Mouse (Mus musculus) liver, embryonic 14.5 days (tissue): Measurements from ENCODE around the gene Mecom.

ENCODE experiments used
- CTCF ChIP-seq: IDR thresholded peaks from 2 replicates; pipeline ENCODE4 v1.5.1; 2016; ENCODE audit warnings: antibody characterized with exemption, low read depth, control low read depth
- EP300 ChIP-seq: IDR thresholded peaks from 2 replicates; pipeline ENCODE4 v1.6.1; 2016; ENCODE audit warnings: antibody characterized with exemption, low read depth

GRCm38 (mm10) chr3:30379301-30379700 is 168.5 kb downstream of the Mecom start:
- TF ChIP-seq EP300 (no peak), CTCF (no peak)
